Mouse (Mus musculus): Measurements from ENCODE around the gene Pitpnc1. TPM values are rescaled to one million over a fixed set of nuclear protein-coding genes. Genes with fewer than 3 reads are reported as not detected.

Gene Pitpnc1
- polyA plus RNA-seq, 1 experiment from 2014 or later = 36.7 TPM

- no peak overlapping the region for H3K4me2 ChIP-seq (replicated peaks)
- no peaks in the 10 kb centered on the region for H3K27me3 ChIP-seq
- 71% methylated on average over 17 of the region's 17 CpGs for WGBS
- H3K36me3 ChIP-seq = peaks cover 11% of the 10 kb centered on the region
- no peak overlapping the region for H3K9ac ChIP-seq (replicated peaks)
- no peak for ATAC-seq
- H3K9me3 ChIP-seq = 0 out of 2 replicates have a peak, but pooled peaks cover 4% of the 10 kb centered on the region
- peaks cover 4% of the 10 kb centered on the region; the same call in 1 of the 2 replicates for H3K4me1 ChIP-seq (replicated peaks)
- no peak overlapping the region for H3K27ac ChIP-seq
- H3K4me3 ChIP-seq (replicated peaks) = no peak overlapping the region
These were observed 21.2 kb downstream of the Pitpnc1 start for GRCm38 (mm10) chr11:107449169-107449910.

DNA sequence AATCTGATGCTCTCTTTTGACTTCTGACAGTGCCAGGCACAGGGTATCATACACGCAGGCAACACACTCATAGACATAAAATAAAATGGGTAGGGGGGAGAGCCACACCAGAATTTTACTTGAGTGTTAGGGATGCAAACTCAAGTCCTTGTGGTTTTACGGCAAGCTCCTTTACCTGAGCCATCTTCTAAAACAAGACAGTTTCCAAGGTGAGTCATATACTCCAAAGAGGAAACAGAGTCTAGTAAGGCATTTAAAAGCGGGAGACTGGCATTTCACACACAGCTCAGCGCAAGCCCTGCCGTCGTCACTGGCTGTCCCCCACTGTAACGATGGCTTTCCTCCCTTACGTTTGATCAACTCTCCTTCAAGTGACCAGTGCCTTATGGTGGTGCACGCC is 22.6 kb downstream of the Pitpnc1 start:
- H3K4me1 ChIP-seq (replicated peaks) = peaks cover 4% of the 10 kb centered on the region; the same call in 1 of the 2 replicates
- ATAC-seq = no peak
- no peak overlapping the region for H3K4me3 ChIP-seq (replicated peaks)
- H3K27ac ChIP-seq = no peak overlapping the region
- H3K27me3 ChIP-seq = no peaks in the 10 kb centered on the region
- no peak overlapping the region for H3K4me2 ChIP-seq (replicated peaks)
- 0 out of 2 replicates have a peak, but pooled peaks cover 3% of the 10 kb centered on the region for H3K9me3 ChIP-seq
- no peaks in the 10 kb centered on the region for H3K36me3 ChIP-seq
- 92% methylated on average over 9 of the region's 9 CpGs for WGBS
- H3K9ac ChIP-seq (replicated peaks) = no peak overlapping the region

DNA sequence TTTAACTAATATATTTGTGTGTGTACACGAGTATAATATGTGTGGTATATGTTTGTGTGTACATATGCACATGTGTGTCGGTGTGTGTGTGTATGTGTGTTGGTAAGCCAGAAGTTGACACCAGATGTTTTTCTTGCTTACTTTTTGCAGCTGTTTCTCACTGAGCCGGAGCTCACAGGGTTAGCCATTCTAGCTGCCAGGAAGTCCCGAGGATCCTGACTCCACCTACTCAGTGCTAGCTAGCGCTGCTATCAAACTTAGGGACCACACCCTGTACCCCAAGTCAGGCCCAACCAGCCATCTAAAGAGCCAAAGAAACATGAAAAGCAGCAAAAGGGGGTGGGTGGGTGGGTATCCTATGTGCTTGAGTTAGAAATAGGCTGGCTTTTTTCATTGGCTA is 23.1 kb downstream of the Pitpnc1 start:
- 80% methylated on average over 5 of the region's 5 CpGs for WGBS
- ATAC-seq = no peak

GRCm38 (mm10) chr11:107446650-107447049 is 23.8 kb downstream of the Pitpnc1 start:
- ATAC-seq = no peak
- Histone ChIP-seq H3K9me3 (no peaks in the 10 kb centered on the region), H3K36me3 (no peaks in the 10 kb centered on the region), H3K27me3 (no peaks in the 10 kb centered on the region), H3K4me2 (replicated peaks) (no peak overlapping the region), H3K27ac (no peak overlapping the region), H3K4me3 (replicated peaks) (no peak overlapping the region), H3K4me1 (replicated peaks) (peaks cover 4% of the 10 kb centered on the region; the same call in 1 of the 2 replicates), H3K9ac (replicated peaks) (no peak overlapping the region)
- WGBS = 84% methylated on average over 6 of the region's 6 CpGs

More for the DNA sequence above, 23.1 kb downstream of the Pitpnc1 start:
- Histone ChIP-seq H3K36me3 (no peaks in the 10 kb centered on the region), H3K4me3 (replicated peaks) (no peak overlapping the region), H3K4me1 (replicated peaks) (peaks cover 4% of the 10 kb centered on the region; the same call in 1 of the 2 replicates), H3K27me3 (no peaks in the 10 kb centered on the region), H3K9me3 (no peaks in the 10 kb centered on the region), H3K4me2 (replicated peaks) (no peak overlapping the region), H3K27ac (no peak overlapping the region), H3K9ac (replicated peaks) (no peak overlapping the region)

GRCm38 (mm10) chr11:107445683-107446082 is 24.8 kb downstream of the Pitpnc1 start:
- Histone ChIP-seq H3K4me3 (replicated peaks) (no peak overlapping the region), H3K4me2 (replicated peaks) (no peak overlapping the region), H3K36me3 (no peaks in the 10 kb centered on the region), H3K4me1 (replicated peaks) (peaks cover 4% of the 10 kb centered on the region; the same call in 1 of the 2 replicates), H3K9ac (replicated peaks) (no peak overlapping the region), H3K9me3 (no peaks in the 10 kb centered on the region), H3K27me3 (no peaks in the 10 kb centered on the region), H3K27ac (no peak overlapping the region)
- 97% methylated on average over 3 of the region's 3 CpGs for WGBS
- ATAC-seq = no peak

GRCm38 (mm10) chr11:107443121-107444095 is 27.1 kb downstream of the Pitpnc1 start:
- no peak overlapping the region for H3K4me2 ChIP-seq (replicated peaks)
- H3K4me1 ChIP-seq (replicated peaks) = no peaks in the 10 kb centered on the region; the same call in 1 of the 2 replicates
- no peak overlapping the region for H3K27ac ChIP-seq
- H3K9me3 ChIP-seq = no peaks in the 10 kb centered on the region
- no peaks in the 10 kb centered on the region for H3K27me3 ChIP-seq
- H3K9ac ChIP-seq (replicated peaks) = no peak overlapping the region
- no peak for ATAC-seq
- 90% methylated on average over 12 of the region's 12 CpGs for WGBS
- H3K36me3 ChIP-seq = no peaks in the 10 kb centered on the region
- no peak overlapping the region for H3K4me3 ChIP-seq (replicated peaks)

- no peaks in the 10 kb centered on the region; the same call in 1 of the 2 replicates for H3K4me1 ChIP-seq (replicated peaks)
- WGBS = 56% methylated on average over 3 of the region's 3 CpGs
- H3K9me3 ChIP-seq = no peaks in the 10 kb centered on the region
- H3K4me2 ChIP-seq (replicated peaks) = no peak overlapping the region
- no peaks in the 10 kb centered on the region for H3K36me3 ChIP-seq
- no peak overlapping the region for H3K9ac ChIP-seq (replicated peaks)
- no peak for ATAC-seq
- H3K4me3 ChIP-seq (replicated peaks) = no peak overlapping the region
- H3K27me3 ChIP-seq = no peaks in the 10 kb centered on the region
- H3K27ac ChIP-seq = no peak overlapping the region
These were observed 29.4 kb downstream of the Pitpnc1 start for GRCm38 (mm10) chr11:107441050-107441449.

- Histone ChIP-seq H3K4me3 (replicated peaks) (no peak overlapping the region), H3K27ac (no peak overlapping the region), H3K9ac (replicated peaks) (no peak overlapping the region), H3K4me1 (replicated peaks) (peaks cover 3% of the 10 kb centered on the region), H3K27me3 (no peaks in the 10 kb centered on the region), H3K36me3 (no peaks in the 10 kb centered on the region), H3K4me2 (replicated peaks) (no peak overlapping the region), H3K9me3 (no peaks in the 10 kb centered on the region; the same call in 1 of the 2 replicates)
- WGBS = 90% methylated on average over 3 of the region's 3 CpGs
- no peak for ATAC-seq
These were observed 32.4 kb downstream of the Pitpnc1 start for GRCm38 (mm10) chr11:107438140-107438539.

DNA sequence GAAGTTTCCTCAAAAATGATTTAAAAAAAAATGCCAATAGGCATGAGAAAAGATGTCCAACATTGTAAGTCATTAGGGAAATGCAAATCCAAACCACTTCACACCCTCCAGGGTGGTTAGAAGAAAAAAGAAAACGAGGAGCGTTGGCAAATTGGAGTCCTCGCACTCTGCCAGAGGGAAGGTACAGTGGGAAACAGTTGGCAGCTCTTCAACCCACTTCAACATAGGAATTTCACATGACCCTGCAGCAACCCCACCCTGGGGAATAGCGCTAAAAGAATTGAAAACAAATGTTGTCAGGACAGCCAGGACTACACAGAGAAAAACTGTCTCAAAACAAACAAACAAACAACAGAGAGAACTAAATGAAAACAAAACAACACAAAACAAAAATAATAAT is 32.8 kb downstream of the Pitpnc1 start:
- Histone ChIP-seq H3K9ac (replicated peaks) (no peak overlapping the region), H3K9me3 (no peaks in the 10 kb centered on the region; the same call in 1 of the 2 replicates), H3K27ac (no peak overlapping the region), H3K4me2 (replicated peaks) (no peak overlapping the region), H3K27me3 (no peaks in the 10 kb centered on the region), H3K36me3 (no peaks in the 10 kb centered on the region), H3K4me1 (replicated peaks) (peaks cover 7% of the 10 kb centered on the region), H3K4me3 (replicated peaks) (no peak overlapping the region)
- 77% methylated on average over 4 of the region's 4 CpGs for WGBS
- no peak for ATAC-seq

DNA sequence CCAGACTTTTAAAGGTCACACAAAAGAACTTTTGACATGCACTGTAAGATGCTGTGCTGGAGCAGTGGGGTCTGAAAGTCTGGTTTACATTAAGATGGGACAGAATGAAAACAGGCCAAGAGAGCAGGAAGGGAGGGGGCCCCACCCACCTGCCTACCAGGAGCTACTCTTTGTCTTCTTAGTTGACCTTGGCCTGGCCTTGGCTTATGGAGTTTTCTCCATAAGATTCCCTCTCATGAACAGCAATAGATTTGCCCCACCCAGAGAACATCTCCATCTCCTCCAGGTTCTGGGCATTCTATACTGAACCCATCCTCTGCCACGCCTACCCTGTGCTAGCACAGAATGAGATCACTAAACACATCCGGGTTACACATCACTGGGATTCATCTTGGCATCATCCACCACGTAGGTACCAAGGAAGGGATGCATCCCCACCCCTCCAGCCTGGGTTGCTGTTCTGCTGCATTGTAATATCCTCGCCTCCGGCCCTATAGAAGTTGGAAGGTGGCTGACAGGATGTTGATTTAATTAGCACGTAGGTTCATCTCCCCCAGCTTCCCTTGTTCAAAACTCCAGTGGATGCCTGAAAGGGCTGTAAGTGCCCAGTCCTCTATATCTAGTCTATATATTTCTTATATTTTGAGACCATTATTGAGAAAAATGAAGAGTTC is 34.6 kb downstream of the Pitpnc1 start:
- no peaks in the 10 kb centered on the region for H3K36me3 ChIP-seq
- no peak for ATAC-seq
- no peak overlapping the region for H3K4me2 ChIP-seq (replicated peaks)
- H3K4me3 ChIP-seq (replicated peaks) = no peak overlapping the region
- 90% methylated on average over 6 of the region's 6 CpGs for WGBS
- no peaks in the 10 kb centered on the region for H3K27me3 ChIP-seq
- H3K27ac ChIP-seq = no peak overlapping the region
- H3K9me3 ChIP-seq = no peaks in the 10 kb centered on the region; the same call in 1 of the 2 replicates
- no peak overlapping the region for H3K9ac ChIP-seq (replicated peaks)
- peaks cover 10% of the 10 kb centered on the region for H3K4me1 ChIP-seq (replicated peaks)

GRCm38 (mm10) chr11:107431197-107431965 is 39.1 kb downstream of the Pitpnc1 start:
- Histone ChIP-seq H3K36me3 (no peaks in the 10 kb centered on the region), H3K27ac (no peak overlapping the region), H3K9me3 (no peaks in the 10 kb centered on the region; the same call in 1 of the 2 replicates), H3K4me3 (replicated peaks) (no peak overlapping the region), H3K4me1 (replicated peaks) (peaks cover 10% of the 10 kb centered on the region), H3K27me3 (no peaks in the 10 kb centered on the region), H3K9ac (replicated peaks) (no peak overlapping the region), H3K4me2 (replicated peaks) (no peak overlapping the region)
- WGBS = 87% methylated on average over 7 of the region's 7 CpGs
- no peak for ATAC-seq

Data from midbrain, embryonic 13.5 days (tissue).